Mouse (Mus musculus): Measurements from ENCODE around the gene Slc17a1.

DNA sequence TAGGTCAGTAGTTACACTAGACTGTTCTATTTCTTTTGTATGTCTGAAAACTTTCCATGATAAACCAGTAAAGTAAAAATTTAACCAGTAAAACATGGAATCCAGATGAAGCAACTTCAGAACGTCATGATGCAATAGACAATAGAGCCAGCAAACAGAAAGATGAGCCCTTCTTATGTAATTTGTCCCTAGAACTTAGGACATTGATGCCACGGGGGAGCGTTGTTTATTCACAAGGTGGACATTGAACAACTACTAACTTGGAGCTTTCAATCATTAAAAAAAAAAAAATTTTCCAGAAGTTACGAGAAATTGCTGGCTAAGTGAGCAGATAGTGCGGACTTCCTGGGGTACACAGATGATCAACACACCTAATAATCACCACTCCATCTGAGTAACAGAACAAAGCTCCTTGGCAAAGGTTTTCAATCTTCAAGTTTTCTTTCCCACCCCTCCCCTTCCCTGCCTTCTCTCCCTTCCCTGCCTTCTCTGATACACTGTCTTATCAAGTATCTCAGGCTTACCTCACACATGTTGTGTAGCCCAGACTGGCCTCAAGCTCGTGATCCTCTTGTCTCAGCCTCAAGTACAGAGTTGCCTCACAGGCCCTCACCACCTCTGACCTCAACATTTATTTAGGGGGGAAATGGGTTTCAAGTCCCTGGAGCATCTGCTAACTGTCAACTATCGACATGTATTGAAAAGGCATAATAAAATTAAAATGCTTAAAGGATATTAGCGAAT, 1.4 kb downstream of the Slc17a1 start:
- TF ChIP-seq CTCF (IDR thresholded peaks at IDR 0.05; ENCODE audit: low read depth, low read length) (no peak), POLR2A (IDR thresholded peaks at IDR 0.05; ENCODE audit: extremely low read depth, insufficient read depth, low read length) (no peak)
